Mouse (Mus musculus): ENCODE data around the gene Glis3. TPM values are rescaled to one million over a fixed set of nuclear protein-coding genes. Genes with fewer than 3 reads are reported as not detected.

The Glis3 gene
- polyA plus RNA-seq, 2 experiments = 2.9 to 3.1 TPM

GRCm38 (mm10) chr19:28360884-28361283 is 319.0 kb downstream of the Glis3 start:
- no peak overlapping the region for H3K9ac ChIP-seq (ENCODE audit: low read depth, low read length, severe bottlenecking)
- TF ChIP-seq POLR2A (IDR thresholded peaks at IDR 0.05; ENCODE audit: borderline replicate concordance, extremely low read depth, insufficient read depth, insufficient read length) = no peak
- WGBS = 82% methylated on average over 4 of the region's 4 CpGs
- DNase-seq (ENCODE audit: low spot score) (no peak), ATAC-seq (ENCODE audit: low FRiP score, low read depth) (no peak)
- H3K4me1 ChIP-seq (ENCODE audit: control insufficient read depth, insufficient read depth, low read length) = peaks cover 6% of the 10 kb centered on the region
- no peak overlapping the region for H3K4me3 ChIP-seq (replicated peaks; ENCODE audit: low read length)
- no peak overlapping the region for H3K27ac ChIP-seq (replicated peaks; ENCODE audit: low read depth, low read length)
- H3K27me3 ChIP-seq (ENCODE audit: control insufficient read depth, insufficient read depth, low read length) = no peaks in the 10 kb centered on the region
- no peaks in the 10 kb centered on the region for H3K36me3 ChIP-seq (ENCODE audit: control insufficient read depth, insufficient read depth, low read length)
- H3K9me3 ChIP-seq (ENCODE audit: control insufficient read depth, low read length) = no peaks in the 10 kb centered on the region
- no peak overlapping the region for H3K4me2 ChIP-seq (replicated peaks; ENCODE audit: low read depth, low read length, severe bottlenecking)

GRCm38 (mm10) chr19:28357595-28357994 is 322.3 kb downstream of the Glis3 start:
- no peak overlapping the region for H3K27ac ChIP-seq (replicated peaks; ENCODE audit: low read depth, low read length)
- H3K4me3 ChIP-seq (replicated peaks; ENCODE audit: low read length) = no peak overlapping the region
- DNase-seq (ENCODE audit: low spot score) (no peak), ATAC-seq (ENCODE audit: low FRiP score, low read depth) (no peak)
- no peak overlapping the region for H3K9ac ChIP-seq (ENCODE audit: low read depth, low read length, severe bottlenecking)
- H3K36me3 ChIP-seq (ENCODE audit: control insufficient read depth, insufficient read depth, low read length) = no peaks in the 10 kb centered on the region
- 83% methylated on average over 9 of the region's 9 CpGs for WGBS
- no peak for TF ChIP-seq POLR2A (IDR thresholded peaks at IDR 0.05; ENCODE audit: borderline replicate concordance, extremely low read depth, insufficient read depth, insufficient read length)
- H3K4me2 ChIP-seq (replicated peaks; ENCODE audit: low read depth, low read length, severe bottlenecking) = no peak overlapping the region
- H3K4me1 ChIP-seq (ENCODE audit: control insufficient read depth, insufficient read depth, low read length) = peaks cover 9% of the 10 kb centered on the region; the same call in 1 of the 2 replicates
- H3K27me3 ChIP-seq (ENCODE audit: control insufficient read depth, insufficient read depth, low read length) = no peaks in the 10 kb centered on the region
- no peaks in the 10 kb centered on the region for H3K9me3 ChIP-seq (ENCODE audit: control insufficient read depth, low read length)

DNA sequence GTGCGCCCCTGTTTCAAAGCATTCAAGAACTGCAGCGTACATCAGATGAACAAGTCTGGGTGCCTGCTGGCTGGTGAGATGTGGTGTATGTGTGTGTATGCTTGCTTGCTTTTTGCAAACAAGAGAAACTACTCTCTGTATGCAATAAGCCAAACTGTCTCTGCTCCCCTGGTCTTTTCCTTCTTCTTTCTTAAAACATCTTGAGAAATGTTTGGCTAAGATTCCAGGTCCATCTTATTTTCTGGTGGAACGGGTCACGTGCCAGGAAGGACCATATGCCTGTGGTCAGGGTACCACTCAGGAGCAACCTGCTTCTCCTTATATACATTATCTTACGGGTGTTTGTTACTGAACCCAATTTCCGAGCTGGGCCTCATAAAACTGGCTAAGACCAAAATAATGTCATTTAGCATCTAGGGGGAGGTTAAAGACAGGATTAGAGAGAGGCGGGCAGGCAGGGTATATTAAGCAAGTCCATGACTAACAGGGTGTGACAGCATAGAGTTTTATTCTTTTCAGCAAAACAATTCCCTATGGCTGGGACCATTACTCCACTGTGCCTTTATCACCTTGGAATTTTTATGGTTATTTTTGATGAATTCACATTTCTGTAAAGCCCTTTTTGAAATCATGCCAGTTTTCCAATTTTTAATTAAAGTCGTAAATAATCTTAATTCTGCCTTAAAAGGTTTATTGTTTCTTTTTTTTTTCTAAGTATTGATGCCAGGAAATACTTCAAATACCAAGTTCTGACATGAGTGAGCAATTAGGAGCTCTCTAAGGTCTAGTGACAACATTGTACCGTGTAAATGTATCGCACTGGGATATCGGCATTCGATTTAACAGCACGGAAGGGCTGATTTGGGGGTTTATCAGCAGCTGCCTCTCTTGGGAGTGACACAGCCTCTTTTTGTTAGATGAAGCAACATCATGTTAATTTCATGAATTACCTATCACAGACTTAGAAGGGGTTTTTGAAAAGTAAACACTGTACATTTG is 328.5 kb downstream of the Glis3 start:
- no peaks in the 10 kb centered on the region for H3K27me3 ChIP-seq (ENCODE audit: control insufficient read depth, insufficient read depth, low read length)
- no peak overlapping the region for H3K27ac ChIP-seq (replicated peaks; ENCODE audit: low read depth, low read length)
- H3K4me2 ChIP-seq (replicated peaks; ENCODE audit: low read depth, low read length, severe bottlenecking) = no peak overlapping the region
- ATAC-seq (ENCODE audit: low FRiP score, low read depth) (peak; percentile 53; the same call in 1 of the 2 replicates), DNase-seq (ENCODE audit: low spot score) (peak; percentile 61)
- WGBS = 25% methylated on average over 13 of the region's 13 CpGs
- H3K4me1 ChIP-seq (ENCODE audit: control insufficient read depth, insufficient read depth, low read length) = peaks cover 23% of the 10 kb centered on the region
- H3K4me3 ChIP-seq (replicated peaks; ENCODE audit: low read length) = no peak overlapping the region
- H3K9me3 ChIP-seq (ENCODE audit: control insufficient read depth, low read length) = no peaks in the 10 kb centered on the region
- no peaks in the 10 kb centered on the region for H3K36me3 ChIP-seq (ENCODE audit: control insufficient read depth, insufficient read depth, low read length)
- TF ChIP-seq POLR2A (IDR thresholded peaks at IDR 0.05; ENCODE audit: borderline replicate concordance, extremely low read depth, insufficient read depth, insufficient read length) = no peak
- no peak overlapping the region for H3K9ac ChIP-seq (ENCODE audit: low read depth, low read length, severe bottlenecking)

DNA sequence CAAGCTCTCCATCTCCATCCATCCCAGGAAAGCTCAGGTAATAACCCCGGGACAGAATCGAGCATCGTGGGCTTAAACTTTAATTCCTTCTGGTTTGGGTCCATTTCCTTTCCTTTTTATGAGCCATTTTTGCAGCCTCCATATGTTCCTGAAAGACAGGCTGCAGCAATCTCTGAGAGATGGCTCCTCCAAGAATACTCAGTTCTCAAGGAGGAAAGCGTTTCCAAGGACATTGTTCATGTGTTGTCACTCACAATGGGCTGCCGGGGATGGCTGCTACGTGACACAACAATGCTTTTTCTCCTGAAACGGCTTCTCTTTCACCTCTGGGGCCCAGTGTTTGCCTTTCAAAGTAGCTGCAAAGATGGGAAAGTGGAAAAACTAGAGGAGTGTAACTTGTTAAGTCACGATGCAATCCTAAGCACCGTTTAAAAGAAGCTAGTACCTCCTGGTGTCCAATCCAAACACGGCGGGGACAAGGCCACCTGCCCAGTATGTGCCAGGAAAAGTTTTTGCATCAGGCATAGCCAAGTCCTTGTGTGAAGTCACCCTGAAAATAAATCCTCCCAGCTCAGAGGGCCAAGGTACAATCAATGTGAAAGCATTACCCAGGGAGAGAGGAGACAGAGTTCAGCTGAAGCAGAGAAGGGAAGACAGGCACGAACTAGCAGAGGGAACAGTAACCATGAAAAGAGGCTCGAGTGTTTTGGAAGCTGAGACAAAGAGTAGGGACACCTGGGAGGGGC is 332.6 kb downstream of the Glis3 start:
- 47% methylated on average over 13 of the region's 13 CpGs for whole genome bisulfite sequencing
- Histone ChIP-seq H3K9me3 (ENCODE audit: control insufficient read depth, low read length) (no peaks in the 10 kb centered on the region), H3K4me3 (replicated peaks; ENCODE audit: low read length) (no peak overlapping the region), H3K27me3 (ENCODE audit: control insufficient read depth, insufficient read depth, low read length) (no peaks in the 10 kb centered on the region), H3K4me2 (replicated peaks; ENCODE audit: low read depth, low read length, severe bottlenecking) (no peak overlapping the region), H3K4me1 (ENCODE audit: control insufficient read depth, insufficient read depth, low read length) (peaks cover 15% of the 10 kb centered on the region), H3K36me3 (ENCODE audit: control insufficient read depth, insufficient read depth, low read length) (no peaks in the 10 kb centered on the region), H3K27ac (replicated peaks; ENCODE audit: low read depth, low read length) (0 out of 2 replicates have a peak overlapping the region, but pooled peaks have one; percentile 3), H3K9ac (ENCODE audit: low read depth, low read length, severe bottlenecking) (no peak overlapping the region)
- peak; percentile 53; the same call in 1 of the 2 replicates for ATAC-seq (ENCODE audit: low FRiP score, low read depth)
- DNase-seq (ENCODE audit: low spot score) = no peak
- TF ChIP-seq POLR2A (IDR thresholded peaks at IDR 0.05; ENCODE audit: borderline replicate concordance, extremely low read depth, insufficient read depth, insufficient read length) = no peak

- Histone ChIP-seq H3K9ac (ENCODE audit: low read depth, low read length, severe bottlenecking) (no peak overlapping the region), H3K9me3 (ENCODE audit: control insufficient read depth, low read length) (no peaks in the 10 kb centered on the region), H3K4me3 (replicated peaks; ENCODE audit: low read length) (no peak overlapping the region), H3K27me3 (ENCODE audit: control insufficient read depth, insufficient read depth, low read length) (no peaks in the 10 kb centered on the region), H3K36me3 (ENCODE audit: control insufficient read depth, insufficient read depth, low read length) (no peaks in the 10 kb centered on the region), H3K4me1 (ENCODE audit: control insufficient read depth, insufficient read depth, low read length) (peaks cover 4% of the 10 kb centered on the region; the same call in 1 of the 2 replicates), H3K4me2 (replicated peaks; ENCODE audit: low read depth, low read length, severe bottlenecking) (no peak overlapping the region), H3K27ac (replicated peaks; ENCODE audit: low read depth, low read length) (no peak overlapping the region)
- ATAC-seq (ENCODE audit: low FRiP score, low read depth) = no peak
- 84% methylated on average over 7 of the region's 7 CpGs for WGBS
- TF ChIP-seq POLR2A (IDR thresholded peaks at IDR 0.05; ENCODE audit: borderline replicate concordance, extremely low read depth, insufficient read depth, insufficient read length) = no peak
- DNase-seq (ENCODE audit: low spot score) = no peak
These were observed 336.2 kb downstream of the Glis3 start for GRCm38 (mm10) chr19:28343640-28344039.
